Mouse (Mus musculus): Measurements from ENCODE around the gene 4930518I15Rik.
A peak's percentile ranks its signal among the peaks of the same experiment; 100 is the strongest.

DNA sequence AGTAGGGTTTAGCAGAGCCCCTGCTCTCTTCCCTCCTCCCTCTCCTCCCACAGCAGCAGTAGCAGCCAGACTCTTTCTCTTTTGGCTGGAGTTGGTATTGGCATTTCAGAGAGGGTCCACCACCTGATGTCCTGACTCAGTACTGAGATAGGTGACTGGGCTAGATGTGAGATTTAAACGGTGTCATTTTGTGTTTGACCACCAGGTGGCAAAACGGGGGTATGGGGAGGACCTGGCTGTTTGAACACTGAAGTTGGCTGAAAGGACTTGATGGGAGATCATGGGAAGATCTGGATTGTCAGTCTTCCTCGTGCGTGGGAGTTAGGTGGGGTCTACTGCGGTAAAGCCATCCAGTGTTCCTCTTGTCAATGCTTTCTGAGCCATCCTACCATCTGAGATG lies 15.9 kb upstream of the 4930518I15Rik start:
- peak; percentile 76 for TF ChIP-seq CTCF (IDR thresholded peaks at IDR 0.05; ENCODE audit: extremely low read depth, insufficient read depth, low read length)
- no peak for TF ChIP-seq POLR2A (IDR thresholded peaks at IDR 0.05; ENCODE audit: extremely low read depth, insufficient read depth, low read length)

Data from cortical plate, adult 2 months (tissue).